Mouse (Mus musculus): ENCODE measurements around the gene Efnb3. TPM values are rescaled to one million over a fixed set of nuclear protein-coding genes. Genes with fewer than 3 reads are reported as not detected.
"Not testable (repeated sequence)": the region's sequence is repeated elsewhere in the genome, so short reads cannot be mapped to it uniquely, and the experiment has no call there.

Gene Efnb3
- polyA plus RNA-seq, 1 experiment from 2014 or later = 7.3 TPM

DNA sequence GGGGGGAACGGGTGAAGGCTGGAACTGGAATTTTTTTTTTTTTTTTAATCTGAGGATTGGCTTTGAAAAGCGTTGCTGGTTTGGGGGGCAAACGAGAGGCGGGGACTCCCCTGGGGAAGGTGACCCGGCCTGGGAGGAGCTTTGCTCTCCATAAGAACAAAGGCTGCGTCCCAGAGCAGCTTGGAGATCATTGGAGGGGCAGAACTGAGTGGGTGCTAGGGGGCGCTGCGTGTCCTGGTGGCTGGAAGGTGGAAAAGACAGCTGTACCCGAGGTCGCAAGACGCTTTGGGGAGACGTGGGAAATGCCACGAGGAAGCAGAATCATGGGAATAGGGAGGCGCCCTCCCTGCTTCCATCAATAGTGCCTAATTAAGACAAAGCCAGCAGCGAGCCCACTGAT is 12.9 kb downstream of the Efnb3 start:
- Histone ChIP-seq H3K4me2 (ENCODE audit: low read depth, low read length) (peak overlapping the region; percentile 94), H3K27ac (ENCODE audit: low read length) (peak overlapping the region; percentile 86), H3K9me3 (replicated peaks; ENCODE audit: control insufficient read depth, low read length) (no peaks in the 10 kb centered on the region), H3K36me3 (ENCODE audit: control insufficient read depth, insufficient read depth, low read length) (no peaks in the 10 kb centered on the region), H3K27me3 (ENCODE audit: control insufficient read depth, insufficient read depth, low read length) (no peaks in the 10 kb centered on the region), H3K4me3 (replicated peaks; ENCODE audit: low read length) (peak overlapping the region; percentile 57), H3K4me1 (ENCODE audit: control insufficient read depth, insufficient read depth, low read length) (peaks cover 8% of the 10 kb centered on the region; the same call in 1 of the 2 replicates), H3K9ac (ENCODE audit: low read length) (peak overlapping the region; percentile 77)
- ATAC-seq (ENCODE audit: insufficient read depth, low FRiP score) = no peak
- 3% methylated on average over 15 of the region's 15 CpGs for WGBS

DNA sequence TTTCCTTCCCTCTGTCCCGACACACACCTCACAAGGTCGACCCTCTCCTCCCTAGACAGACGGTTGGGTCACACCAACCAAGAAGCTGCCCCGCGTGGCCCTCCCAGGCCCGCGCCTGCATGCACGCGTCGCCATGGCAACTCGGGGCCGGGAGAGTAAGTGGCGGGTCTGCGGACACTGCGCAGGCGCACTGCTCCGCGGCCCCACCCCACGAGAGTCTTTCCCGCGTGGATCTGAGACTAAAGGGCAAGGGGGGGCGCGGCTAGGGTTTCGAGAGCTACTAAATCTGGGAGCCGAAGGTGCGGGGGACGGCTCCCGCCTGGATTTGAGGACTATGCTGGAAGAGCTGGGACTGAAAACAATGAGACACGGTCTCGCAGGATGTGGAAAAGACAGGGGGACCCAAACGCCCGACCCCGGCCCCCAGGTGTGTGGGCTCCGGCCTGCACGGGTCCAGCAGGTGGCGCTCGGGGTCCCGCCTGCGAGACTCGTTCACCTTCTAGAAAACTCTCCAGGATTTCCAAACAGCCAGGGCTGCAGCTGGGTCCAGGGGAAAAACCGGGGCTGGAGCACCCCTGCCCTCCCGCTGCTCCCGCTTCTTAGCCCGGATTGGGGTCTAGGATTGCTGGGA is 13.5 kb downstream of the Efnb3 start:
- H3K9me3 ChIP-seq (replicated peaks; ENCODE audit: control insufficient read depth, low read length) = no peaks in the 10 kb centered on the region
- peak overlapping the region; percentile 77 for H3K9ac ChIP-seq (ENCODE audit: low read length)
- H3K27ac ChIP-seq (ENCODE audit: low read length) = peak overlapping the region; percentile 86
- under 1% methylated on average over 44 of the region's 44 CpGs for WGBS
- peak overlapping the region; percentile 94 for H3K4me2 ChIP-seq (ENCODE audit: low read depth, low read length)
- peaks cover 8% of the 10 kb centered on the region; the same call in 1 of the 2 replicates for H3K4me1 ChIP-seq (ENCODE audit: control insufficient read depth, insufficient read depth, low read length)
- peak overlapping the region; percentile 57 for H3K4me3 ChIP-seq (replicated peaks; ENCODE audit: low read length)
- no peaks in the 10 kb centered on the region for H3K36me3 ChIP-seq (ENCODE audit: control insufficient read depth, insufficient read depth, low read length)
- ATAC-seq (ENCODE audit: insufficient read depth, low FRiP score) = peak; percentile 69
- no peaks in the 10 kb centered on the region for H3K27me3 ChIP-seq (ENCODE audit: control insufficient read depth, insufficient read depth, low read length)

- peak overlapping the region; percentile 94 for H3K4me2 ChIP-seq (ENCODE audit: low read depth, low read length)
- H3K27me3 ChIP-seq (ENCODE audit: control insufficient read depth, insufficient read depth, low read length) = no peaks in the 10 kb centered on the region
- H3K4me1 ChIP-seq (ENCODE audit: control insufficient read depth, insufficient read depth, low read length) = peaks cover 8% of the 10 kb centered on the region; the same call in 1 of the 2 replicates
- no peaks in the 10 kb centered on the region for H3K36me3 ChIP-seq (ENCODE audit: control insufficient read depth, insufficient read depth, low read length)
- peak overlapping the region; percentile 57 for H3K4me3 ChIP-seq (replicated peaks; ENCODE audit: low read length)
- 11% methylated on average over 7 of the region's 7 CpGs for WGBS
- ATAC-seq (ENCODE audit: insufficient read depth, low FRiP score) = peak; percentile 20; the same call in 1 of the 2 replicates
- H3K27ac ChIP-seq (ENCODE audit: low read length) = peak overlapping the region; percentile 86
- H3K9me3 ChIP-seq (replicated peaks; ENCODE audit: control insufficient read depth, low read length) = no peaks in the 10 kb centered on the region
- peak overlapping the region; percentile 77 for H3K9ac ChIP-seq (ENCODE audit: low read length)
These were observed 14.0 kb downstream of the Efnb3 start for GRCm38 (mm10) chr11:69545957-69546356.

DNA sequence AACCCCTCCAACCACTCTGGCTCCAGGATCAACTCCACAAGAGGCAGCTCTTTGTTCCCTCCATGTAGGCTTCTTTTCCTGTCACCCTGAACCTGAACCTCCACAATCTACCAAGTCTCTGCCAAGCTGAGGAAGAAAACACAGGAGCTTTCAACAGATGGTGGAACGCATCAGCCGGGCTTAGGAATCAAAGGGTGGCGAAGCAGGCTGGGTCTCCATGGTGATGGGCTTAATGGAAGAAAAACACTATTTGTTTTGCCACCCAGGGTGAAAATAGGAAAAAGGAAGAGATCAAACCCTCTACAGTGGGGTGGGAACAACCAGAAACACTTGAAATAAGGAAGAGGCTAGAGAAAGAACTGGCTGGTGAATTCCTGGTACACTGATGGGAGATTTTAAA is 16.4 kb downstream of the Efnb3 start:
- ATAC-seq (ENCODE audit: insufficient read depth, low FRiP score) = no peak
- H3K4me3 ChIP-seq (replicated peaks; ENCODE audit: low read length) = no peak overlapping the region
- no peak overlapping the region for H3K9ac ChIP-seq (ENCODE audit: low read length)
- H3K9me3 ChIP-seq (replicated peaks; ENCODE audit: control insufficient read depth, low read length) = no peaks in the 10 kb centered on the region
- H3K36me3 ChIP-seq (ENCODE audit: control insufficient read depth, insufficient read depth, low read length) = no peaks in the 10 kb centered on the region
- H3K27ac ChIP-seq (ENCODE audit: low read length) = no peak overlapping the region
- H3K27me3 ChIP-seq (ENCODE audit: control insufficient read depth, insufficient read depth, low read length) = no peaks in the 10 kb centered on the region
- H3K4me2 ChIP-seq (ENCODE audit: low read depth, low read length) = no peak overlapping the region
- 38% methylated on average over 3 of the region's 3 CpGs for WGBS
- peaks cover 6% of the 10 kb centered on the region; the same call in 1 of the 2 replicates for H3K4me1 ChIP-seq (ENCODE audit: control insufficient read depth, insufficient read depth, low read length)

GRCm38 (mm10) chr11:69541741-69542140 is 18.3 kb downstream of the Efnb3 start:
- H3K27me3 ChIP-seq (ENCODE audit: control insufficient read depth, insufficient read depth, low read length); H3K4me1 ChIP-seq (ENCODE audit: control insufficient read depth, insufficient read depth, low read length); H3K36me3 ChIP-seq (ENCODE audit: control insufficient read depth, insufficient read depth, low read length); H3K9ac ChIP-seq (ENCODE audit: low read length); H3K4me2 ChIP-seq (ENCODE audit: low read depth, low read length); H3K27ac ChIP-seq (ENCODE audit: low read length); ATAC-seq (ENCODE audit: insufficient read depth, low FRiP score); H3K9me3 ChIP-seq (replicated peaks; ENCODE audit: control insufficient read depth, low read length); H3K4me3 ChIP-seq (replicated peaks; ENCODE audit: low read length): not testable (repeated sequence)
- WGBS = 64% methylated on average over 1 of the region's 3 CpGs

GRCm38 (mm10) chr11:69540700-69541099 is 19.3 kb downstream of the Efnb3 start:
- no peak overlapping the region for H3K4me3 ChIP-seq (replicated peaks; ENCODE audit: low read length)
- no peaks in the 10 kb centered on the region for H3K4me1 ChIP-seq (ENCODE audit: control insufficient read depth, insufficient read depth, low read length)
- H3K27ac ChIP-seq (ENCODE audit: low read length) = no peak overlapping the region
- no peaks in the 10 kb centered on the region for H3K27me3 ChIP-seq (ENCODE audit: control insufficient read depth, insufficient read depth, low read length)
- H3K36me3 ChIP-seq (ENCODE audit: control insufficient read depth, insufficient read depth, low read length) = no peaks in the 10 kb centered on the region
- H3K4me2 ChIP-seq (ENCODE audit: low read depth, low read length) = no peak overlapping the region
- no peak for ATAC-seq (ENCODE audit: insufficient read depth, low FRiP score)
- no peak overlapping the region for H3K9ac ChIP-seq (ENCODE audit: low read length)
- H3K9me3 ChIP-seq (replicated peaks; ENCODE audit: control insufficient read depth, low read length) = no peaks in the 10 kb centered on the region
- WGBS = 79% methylated on average over 2 of the region's 2 CpGs

- Histone ChIP-seq H3K27me3 (ENCODE audit: control insufficient read depth, insufficient read depth, low read length) (no peaks in the 10 kb centered on the region), H3K4me2 (ENCODE audit: low read depth, low read length) (no peak overlapping the region), H3K27ac (ENCODE audit: low read length) (no peak overlapping the region), H3K9me3 (replicated peaks; ENCODE audit: control insufficient read depth, low read length) (no peaks in the 10 kb centered on the region), H3K4me1 (ENCODE audit: control insufficient read depth, insufficient read depth, low read length) (no peaks in the 10 kb centered on the region), H3K36me3 (ENCODE audit: control insufficient read depth, insufficient read depth, low read length) (no peaks in the 10 kb centered on the region), H3K9ac (ENCODE audit: low read length) (no peak overlapping the region), H3K4me3 (replicated peaks; ENCODE audit: low read length) (no peak overlapping the region)
- ATAC-seq (ENCODE audit: insufficient read depth, low FRiP score) = no peak
- WGBS = 81% methylated on average over 1 of the region's 1 CpGs
These were observed 25.0 kb downstream of the Efnb3 start for GRCm38 (mm10) chr11:69534990-69535389.

DNA sequence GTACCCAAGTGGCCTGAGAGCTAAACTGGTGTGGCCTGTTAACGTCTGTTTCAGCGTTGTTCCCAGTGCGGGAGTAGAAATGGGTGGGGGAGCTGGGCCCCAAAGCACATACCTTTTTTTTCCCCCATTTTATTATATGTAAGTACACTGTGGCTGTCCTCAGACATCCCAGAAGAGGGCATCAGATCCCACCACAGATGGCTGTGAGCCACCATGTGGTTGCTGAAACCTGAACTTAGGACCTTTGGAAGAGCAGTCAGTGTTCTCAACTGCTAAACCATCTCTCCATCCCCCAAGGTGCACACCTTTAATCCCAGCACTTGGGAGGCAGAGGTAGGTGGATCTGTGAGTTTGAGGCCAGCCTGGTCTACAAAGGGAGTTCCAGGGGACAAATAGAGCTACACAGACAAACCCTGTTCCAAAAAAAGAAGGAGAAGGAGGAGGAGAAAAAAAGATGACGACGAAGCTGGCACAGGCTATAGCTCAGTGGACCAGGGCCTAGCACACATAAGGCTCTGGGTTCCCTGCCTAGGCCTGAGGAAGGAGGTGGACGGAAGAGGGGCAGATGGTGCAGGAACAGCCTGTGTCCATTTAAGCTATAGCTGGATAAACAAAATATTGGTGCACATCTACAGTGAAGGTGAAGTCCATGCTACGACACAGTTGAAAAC is 27.4 kb downstream of the Efnb3 start:
- no peak for ATAC-seq (ENCODE audit: insufficient read depth, low FRiP score)
- no peaks in the 10 kb centered on the region for H3K27me3 ChIP-seq (ENCODE audit: control insufficient read depth, insufficient read depth, low read length)
- WGBS = 76% methylated on average over 7 of the region's 7 CpGs
- H3K9me3 ChIP-seq (replicated peaks; ENCODE audit: control insufficient read depth, low read length) = no peaks in the 10 kb centered on the region
- no peak overlapping the region for H3K9ac ChIP-seq (ENCODE audit: low read length)
- H3K4me2 ChIP-seq (ENCODE audit: low read depth, low read length) = no peak overlapping the region
- no peak overlapping the region for H3K4me3 ChIP-seq (replicated peaks; ENCODE audit: low read length)
- no peak overlapping the region for H3K27ac ChIP-seq (ENCODE audit: low read length)
- no peaks in the 10 kb centered on the region for H3K4me1 ChIP-seq (ENCODE audit: control insufficient read depth, insufficient read depth, low read length)
- no peaks in the 10 kb centered on the region for H3K36me3 ChIP-seq (ENCODE audit: control insufficient read depth, insufficient read depth, low read length)

- not testable (repeated sequence) for H3K27me3 ChIP-seq (ENCODE audit: control insufficient read depth, insufficient read depth, low read length); H3K4me2 ChIP-seq (ENCODE audit: low read depth, low read length); H3K27ac ChIP-seq (ENCODE audit: low read length); H3K4me3 ChIP-seq (replicated peaks; ENCODE audit: low read length); H3K9me3 ChIP-seq (replicated peaks; ENCODE audit: control insufficient read depth, low read length); ATAC-seq (ENCODE audit: insufficient read depth, low FRiP score); H3K9ac ChIP-seq (ENCODE audit: low read length); H3K4me1 ChIP-seq (ENCODE audit: control insufficient read depth, insufficient read depth, low read length); H3K36me3 ChIP-seq (ENCODE audit: control insufficient read depth, insufficient read depth, low read length)
- WGBS = 87% methylated on average over 6 of the region's 6 CpGs
These were observed 29.2 kb downstream of the Efnb3 start for GRCm38 (mm10) chr11:69530755-69531154.
